Mouse (Mus musculus) lung, postnatal 25 days (tissue): ENCODE measurements around the gene Vmn2r36.
"Not testable (repeated sequence)": the region's sequence is repeated elsewhere in the genome, so short reads cannot be mapped to it uniquely, and the experiment has no call there.

Experiments used
- DNase-seq: peaks from one replicate; pipeline ENCODE4 v3.0.0; 2022; ENCODE audit warnings: low spot score

Gene Vmn2r36

DNA sequence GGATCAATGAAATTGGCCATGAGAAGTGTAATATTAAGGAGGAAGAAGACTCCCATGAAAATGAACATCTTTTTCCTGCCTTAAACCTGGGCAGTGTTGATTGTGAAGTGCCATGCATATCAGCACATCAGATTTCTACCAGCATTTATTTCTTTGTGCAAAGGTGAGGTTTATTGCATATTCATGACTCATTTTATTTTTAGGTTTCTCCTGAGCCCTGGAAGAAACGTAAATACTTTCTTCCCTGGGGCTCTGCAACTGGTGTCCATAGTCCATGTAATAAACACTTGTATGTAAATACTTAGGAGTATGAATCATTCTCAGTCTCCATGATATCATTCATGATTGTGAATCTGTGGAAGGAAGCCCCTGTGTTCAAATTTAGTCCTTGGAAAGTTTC lies at the start of gene Vmn2r36:
Vmn2r36 (minus strand) TSS at position 101 of the 400 bp plus-strand sequence.
- DNase-seq, result not testable (repeated sequence)
